Mouse (Mus musculus) MEL-GATA-1-ER (cell line): ENCODE measurements around the gene Fnip2.
A peak's percentile ranks its signal among the peaks of the same experiment; 100 is the strongest.

ENCODE experiments used
- DNase-seq: peaks from one replicate; pipeline ENCODE4 v3.0.0-alpha.2; 2012; ENCODE audit warnings: low read depth; ENCODE audit errors: extremely low read depth

The Fnip2 gene

DNA sequence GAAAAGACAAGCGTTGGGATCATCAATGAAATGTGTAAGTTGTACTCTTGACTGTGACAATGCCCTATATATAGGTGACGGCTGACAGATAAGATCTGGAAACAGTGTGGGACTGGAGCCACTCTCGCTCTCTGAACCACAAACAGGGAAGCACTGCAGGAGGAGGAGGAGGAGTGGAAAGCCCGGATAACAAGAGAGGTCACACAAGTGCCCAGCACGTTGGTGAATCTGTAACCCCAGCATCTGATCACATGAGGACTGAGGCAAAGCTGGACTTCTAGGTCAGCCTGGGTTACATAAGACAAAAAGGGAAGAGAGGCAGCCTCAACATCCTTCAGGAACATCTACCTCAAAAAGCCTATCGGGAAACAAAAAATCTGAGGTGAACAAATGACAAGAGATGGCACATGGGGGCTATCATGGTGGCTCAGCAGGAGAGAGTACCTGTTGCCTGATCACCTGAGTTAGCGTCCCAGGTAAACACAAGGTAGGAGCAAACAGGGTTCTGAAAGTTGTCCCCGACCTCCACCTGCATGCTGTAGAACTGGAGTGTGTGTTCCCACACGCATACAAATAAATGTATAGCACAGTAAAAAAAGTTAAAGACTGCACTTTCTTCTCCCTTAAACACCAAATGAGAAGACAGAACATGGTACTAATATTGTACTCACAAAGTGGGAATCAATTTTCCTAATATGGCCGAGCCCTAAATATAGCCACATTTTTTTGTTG, 2.6 kb downstream of the Fnip2 start:
- DNase-seq: no peak

DNA sequence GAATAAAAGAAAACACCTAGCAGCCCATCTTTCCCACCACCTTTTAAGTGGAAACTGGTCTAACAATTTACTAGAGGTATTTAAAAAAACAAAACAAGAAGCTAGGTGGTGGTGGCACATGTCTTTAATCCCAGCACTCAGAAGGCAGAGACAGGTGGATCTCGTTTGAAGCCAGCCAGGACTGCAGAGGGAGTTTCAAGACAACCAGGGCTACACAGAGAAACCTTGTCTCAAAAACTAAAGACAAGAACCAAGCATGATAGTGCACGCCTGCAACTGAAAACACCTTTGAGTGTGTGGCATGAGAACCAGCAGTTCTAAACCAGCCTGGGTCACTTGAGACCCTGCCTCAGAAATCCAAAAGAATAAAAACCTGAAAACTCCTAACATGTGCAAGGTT, 4.1 kb downstream of the Fnip2 start:
- DNase-seq: no peak

DNA sequence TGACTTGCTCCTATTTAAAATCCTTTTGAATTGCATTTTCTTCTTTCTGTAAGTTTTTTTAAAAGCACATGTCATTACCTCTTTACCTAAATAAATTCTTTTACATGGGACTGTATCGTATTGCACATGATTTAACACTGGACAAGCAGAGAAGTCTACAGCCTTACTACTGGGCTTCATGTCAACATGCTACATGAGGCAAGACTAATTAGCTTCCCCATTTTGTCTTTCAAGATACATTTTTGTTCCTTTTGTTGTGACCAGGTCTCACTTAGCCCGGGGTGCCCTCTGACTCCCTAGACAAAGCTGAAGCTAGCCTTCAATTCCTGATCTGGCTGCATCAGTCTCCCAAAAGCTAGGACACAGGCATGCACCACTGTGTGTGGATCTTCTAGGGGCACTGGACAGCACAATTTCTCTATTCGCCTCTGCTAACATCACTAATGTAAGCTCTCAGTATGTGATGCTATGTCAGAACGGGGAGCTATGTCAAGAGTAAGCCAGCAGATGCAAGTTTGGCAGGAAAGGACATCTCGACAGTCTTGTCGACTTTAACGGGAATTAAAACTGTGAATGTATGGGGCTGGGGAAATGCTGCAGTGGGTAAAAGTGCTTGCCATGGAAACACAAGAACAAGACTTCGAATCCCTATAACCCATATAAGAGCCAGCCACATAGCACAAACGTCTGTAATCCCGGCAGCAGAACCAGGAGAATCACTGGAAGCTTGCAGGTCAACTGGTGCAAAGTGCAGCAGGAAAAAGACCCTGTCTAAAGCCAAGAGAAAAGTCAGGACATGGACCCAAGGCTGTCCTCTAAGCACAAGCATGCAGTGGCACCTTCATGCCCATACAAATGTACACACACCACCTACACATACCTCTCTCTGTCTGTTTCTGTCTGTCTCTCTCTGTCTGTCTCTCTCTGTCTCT, 5.5 kb downstream of the Fnip2 start:
- no peak for DNase-seq

DNA sequence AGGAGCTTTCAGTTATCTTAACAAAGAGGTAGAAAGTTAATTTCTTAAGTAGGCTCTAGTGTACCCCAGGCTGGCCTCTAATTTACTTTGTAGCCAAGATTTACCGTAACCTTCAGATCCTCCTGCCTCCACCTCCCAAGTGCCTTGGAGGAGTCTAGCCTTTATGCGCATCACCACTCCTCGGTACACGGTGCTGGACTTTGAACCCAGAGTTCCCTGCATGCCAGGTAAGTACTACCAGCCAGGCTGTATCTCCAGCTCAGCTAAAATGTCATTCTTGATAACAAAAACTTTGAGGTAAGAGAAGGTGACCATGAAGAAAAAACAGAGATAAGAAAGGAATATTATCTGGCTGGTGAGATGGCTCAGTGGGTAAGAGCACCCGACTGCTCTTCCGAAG, 7.0 kb downstream of the Fnip2 start:
- DNase-seq: no peak

DNA sequence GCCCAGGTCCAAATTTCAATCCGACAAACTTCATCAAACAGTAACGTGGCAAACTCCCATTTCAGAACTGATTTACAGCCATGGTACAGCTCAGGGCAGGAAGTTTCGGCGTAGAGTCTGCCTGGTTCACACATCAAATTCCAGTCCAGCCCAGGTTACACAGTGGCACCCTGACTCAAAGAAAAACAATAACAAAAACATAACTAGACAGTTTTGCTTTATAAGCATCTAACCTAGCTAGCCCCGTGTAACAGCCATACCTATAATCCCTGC, 7.9 kb downstream of the Fnip2 start:
- no peak for DNase-seq

DNA sequence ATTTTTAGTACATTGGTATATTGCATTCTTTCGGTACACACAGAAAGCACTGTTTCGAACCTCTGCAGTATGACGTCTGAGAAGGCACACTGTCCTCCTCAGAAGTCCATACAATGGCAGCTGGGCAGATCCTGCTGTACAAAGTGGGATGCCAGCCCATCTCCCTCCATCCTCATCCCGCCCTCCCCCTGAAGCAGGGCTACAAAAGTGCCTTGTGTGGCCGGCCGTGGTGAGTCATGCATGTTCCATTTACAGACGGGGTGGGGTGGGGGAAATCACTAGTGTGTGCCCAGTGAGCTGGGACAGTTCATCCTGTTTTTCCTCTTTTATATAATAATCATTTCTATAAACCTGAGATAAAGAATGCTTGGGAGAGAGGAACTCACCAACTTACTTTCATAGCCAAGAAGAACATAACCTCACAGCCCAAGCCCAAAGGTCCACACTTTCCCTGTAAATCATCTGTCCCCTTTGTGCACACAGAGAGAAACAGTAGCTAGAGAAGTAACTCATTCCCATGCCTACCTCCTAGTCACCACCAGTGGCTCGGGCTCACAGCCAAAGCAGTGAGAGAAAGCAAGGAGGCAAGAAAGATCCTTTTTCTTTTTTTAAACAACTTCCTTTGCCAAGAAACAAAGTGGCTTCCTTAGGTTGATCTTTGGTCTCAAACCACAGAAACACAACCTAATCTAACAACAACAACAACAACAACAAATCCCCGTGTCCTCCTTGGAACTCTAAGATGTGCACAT, 8.4 kb downstream of the Fnip2 start:
- no peak for DNase-seq

DNA sequence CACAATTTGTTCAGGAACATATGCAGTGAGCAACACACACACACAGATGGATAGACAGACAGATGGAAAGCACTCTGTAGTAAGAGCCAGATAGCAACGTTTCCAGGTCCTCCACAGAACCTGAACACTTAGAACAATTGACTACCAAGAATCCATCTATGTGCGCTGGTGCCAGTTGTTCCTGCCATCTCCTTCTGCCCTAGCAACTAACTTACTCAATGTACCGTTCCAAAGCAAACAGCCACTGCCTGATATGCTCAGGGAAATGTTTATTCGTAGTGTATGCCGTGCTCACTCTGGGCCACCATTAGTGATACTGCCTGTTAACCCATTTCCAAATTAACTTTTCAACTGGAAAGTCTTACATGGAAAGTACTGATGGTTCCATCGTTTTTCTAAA, 12.5 kb downstream of the Fnip2 start:
- no peak for DNase-seq

DNA sequence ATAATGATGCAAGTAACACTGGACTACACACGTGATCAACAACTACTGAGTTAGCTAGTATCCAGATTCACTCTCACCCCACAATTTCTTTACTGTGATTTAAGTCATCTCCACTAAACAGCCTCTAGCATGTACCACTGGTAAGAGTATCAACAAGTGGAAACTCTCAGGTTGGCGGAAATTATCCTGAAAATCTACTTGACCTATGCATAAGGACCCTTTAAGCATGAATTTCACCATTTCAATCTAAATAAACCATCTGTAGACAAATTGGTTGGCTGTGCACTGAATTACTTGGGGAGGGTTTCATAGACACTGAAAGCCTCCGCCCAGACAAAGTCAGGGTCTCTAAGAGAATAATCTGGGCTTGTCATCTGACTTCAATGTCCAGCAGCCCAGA, 13.8 kb downstream of the Fnip2 start:
- no peak for DNase-seq

DNA sequence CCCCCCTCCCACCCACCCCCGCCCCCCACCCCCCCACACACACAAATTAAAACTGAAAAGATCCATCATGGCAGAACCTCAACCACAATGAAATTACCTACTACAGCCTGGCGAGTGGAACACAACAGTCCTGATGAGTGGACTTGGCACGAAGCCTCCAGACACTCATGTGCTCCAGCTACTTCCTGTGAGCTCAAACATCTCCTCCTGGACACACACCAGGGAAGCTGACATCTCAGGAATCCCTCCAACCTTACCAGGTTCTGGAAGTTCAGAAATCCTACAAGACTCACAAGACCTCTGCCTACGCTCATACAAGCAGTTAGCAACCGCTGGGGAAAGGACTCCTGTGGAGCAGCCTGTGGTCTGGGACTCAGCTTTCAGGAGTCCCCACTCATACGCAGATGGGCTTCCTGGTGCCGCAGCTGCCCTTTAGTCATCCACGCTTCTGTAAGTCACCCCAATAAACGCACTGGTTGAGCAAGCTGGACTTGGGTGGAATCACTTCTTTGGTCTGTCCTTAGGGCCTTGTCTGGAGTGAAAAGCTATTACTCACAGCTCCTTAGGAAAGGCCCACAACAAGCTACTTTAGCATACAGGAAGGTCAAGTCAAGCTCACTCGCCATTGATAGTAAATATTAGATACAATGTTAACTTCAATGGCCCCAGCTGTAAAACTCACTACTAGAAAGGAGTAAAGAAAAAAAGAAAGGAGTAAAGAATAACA, 15.6 kb downstream of the Fnip2 start:
- DNase-seq: no peak

DNA sequence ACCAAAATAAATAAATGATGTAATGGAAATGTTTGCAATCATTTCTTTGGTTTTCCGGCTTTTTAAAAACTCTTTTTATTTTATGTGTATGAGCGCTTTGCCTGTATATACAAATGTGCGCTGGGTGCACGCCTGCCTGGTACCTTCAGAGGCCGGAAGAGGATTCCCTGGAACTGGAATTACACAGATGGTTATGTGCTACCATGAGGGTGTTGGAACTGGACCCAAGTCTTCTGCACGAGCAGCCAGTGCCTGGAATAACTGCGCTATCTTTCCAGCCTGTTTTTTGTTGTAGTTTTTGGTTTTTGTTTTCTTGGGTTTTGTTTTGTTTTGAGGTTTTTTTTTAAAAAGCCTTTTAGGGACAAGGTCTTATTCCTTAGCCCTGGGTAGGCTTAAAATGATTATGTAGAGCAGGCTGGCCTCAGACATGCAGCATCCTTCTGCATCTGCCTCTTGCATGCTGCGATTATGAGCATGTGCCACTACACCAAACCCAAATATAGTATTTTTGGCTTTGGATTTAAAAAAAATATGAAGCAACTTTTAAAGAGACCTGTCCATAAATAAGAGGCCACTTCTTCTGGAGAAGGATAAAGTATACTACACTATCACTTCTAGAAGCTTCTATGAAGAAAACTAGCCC, 17.7 kb downstream of the Fnip2 start:
- DNase-seq: no peak

DNA sequence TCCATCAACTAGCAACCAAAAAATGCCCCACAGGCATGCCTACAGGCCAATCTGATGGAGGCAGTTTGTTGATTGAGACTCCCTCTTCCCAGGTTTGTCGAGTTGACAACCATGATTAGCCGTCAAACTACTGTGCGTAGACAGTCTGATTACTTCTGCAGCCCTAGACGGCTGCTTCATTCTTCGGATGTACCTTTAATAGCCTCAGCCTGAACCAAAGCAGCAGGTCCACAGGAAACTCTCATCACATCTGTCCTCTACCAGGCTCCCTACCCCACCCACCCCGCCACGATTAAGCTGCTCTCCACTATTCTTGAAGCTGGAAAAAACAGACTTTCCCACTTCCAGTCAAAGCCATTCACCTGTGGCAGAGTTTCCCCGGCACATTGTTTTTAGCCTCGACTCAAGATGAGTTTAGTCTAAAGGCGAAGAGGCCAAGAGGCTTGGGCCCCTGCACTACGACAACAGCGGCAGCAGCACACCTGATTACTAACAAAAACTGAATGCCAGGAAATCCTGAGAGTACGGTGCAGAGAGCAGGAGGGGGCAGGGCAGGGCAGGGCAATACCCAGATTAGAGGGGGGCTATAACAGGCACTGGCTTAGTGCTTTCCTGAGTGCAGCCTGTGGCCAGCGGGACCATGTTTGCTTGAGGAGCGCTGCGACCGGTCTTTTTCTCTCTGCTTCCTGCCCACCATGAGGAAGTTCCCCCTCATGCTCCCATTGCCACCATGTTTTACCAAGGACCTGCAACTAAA, 18.7 kb downstream of the Fnip2 start:
- no peak for DNase-seq

DNA sequence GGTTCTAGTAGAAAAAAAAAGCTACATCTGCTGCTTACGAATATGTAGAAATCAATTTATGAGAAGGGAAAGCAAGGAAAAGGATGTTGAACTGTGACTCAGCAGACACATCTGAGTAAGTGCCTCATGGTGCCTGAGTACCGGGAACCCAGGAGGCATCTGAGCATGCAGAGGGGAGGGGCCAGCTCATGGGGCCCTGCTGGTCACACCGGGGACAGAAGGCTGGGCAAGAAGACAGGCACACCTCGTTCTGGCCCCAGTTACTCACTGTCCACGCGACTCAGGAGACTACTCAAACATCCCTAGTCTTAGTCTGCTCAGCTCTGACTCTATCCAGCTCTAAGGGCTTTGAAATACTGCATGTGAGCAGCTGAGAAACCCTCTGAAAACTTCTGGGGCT, 25.0 kb downstream of the Fnip2 start:
- no peak for DNase-seq

DNA sequence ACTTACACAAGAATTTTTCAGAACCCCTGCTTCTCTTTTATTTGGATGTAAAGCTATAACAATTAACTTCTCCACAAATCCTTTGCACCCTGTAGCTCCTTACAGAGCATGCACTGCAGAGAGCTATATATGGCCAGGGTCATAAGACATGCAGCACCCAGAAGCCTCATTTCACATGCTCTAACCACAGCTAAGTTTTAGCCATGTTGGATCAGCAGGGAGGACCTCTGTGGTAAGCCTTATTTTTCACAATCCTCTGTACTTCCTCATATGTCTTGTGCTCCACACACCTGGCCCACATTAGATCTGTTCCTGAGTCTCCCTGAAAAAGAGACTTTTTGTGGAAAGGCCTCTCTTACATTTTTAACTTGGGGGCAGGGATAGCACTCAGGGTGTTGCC, 27.9 kb downstream of the Fnip2 start:
- peak; percentile 23 for DNase-seq

DNA sequence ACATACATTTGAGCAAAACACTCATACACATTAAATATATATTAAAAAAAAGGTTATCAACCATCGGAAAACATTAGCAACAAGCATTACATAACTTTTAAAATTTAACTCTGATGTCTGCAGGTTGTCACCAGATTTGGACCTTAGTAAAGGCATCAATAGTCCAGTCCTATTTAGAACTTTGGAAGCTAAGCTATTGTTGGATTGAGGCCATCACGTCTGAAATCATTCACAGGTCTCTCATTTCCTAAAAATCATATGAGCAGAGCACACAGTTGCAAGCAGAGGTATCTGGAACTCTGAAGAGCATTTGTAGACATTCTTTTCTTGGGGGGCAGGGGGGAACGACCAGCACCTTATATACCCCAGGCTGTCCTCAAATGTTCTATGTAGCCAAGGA, 28.5 kb downstream of the Fnip2 start:
- DNase-seq: no peak

DNA sequence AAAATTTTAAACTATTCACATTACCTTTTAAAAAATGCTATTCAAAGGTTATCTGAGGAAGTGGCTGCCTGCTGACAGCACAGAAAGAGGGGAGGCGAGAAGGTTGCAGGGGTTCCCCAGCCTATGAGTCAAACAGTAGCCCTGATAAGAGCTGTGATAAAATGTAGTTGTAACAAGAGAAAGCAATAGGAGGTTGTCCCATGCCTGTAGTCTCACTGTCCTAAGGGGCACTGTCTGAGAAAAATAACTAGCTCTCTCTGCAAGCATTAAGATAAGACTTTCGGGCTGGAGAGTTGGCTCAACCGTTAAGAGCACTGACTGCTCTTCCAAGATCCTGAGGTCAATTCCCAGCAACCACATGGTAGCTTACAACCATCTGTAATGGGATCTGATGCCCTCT, 29.3 kb downstream of the Fnip2 start:
- DNase-seq: peak; percentile 83

DNA sequence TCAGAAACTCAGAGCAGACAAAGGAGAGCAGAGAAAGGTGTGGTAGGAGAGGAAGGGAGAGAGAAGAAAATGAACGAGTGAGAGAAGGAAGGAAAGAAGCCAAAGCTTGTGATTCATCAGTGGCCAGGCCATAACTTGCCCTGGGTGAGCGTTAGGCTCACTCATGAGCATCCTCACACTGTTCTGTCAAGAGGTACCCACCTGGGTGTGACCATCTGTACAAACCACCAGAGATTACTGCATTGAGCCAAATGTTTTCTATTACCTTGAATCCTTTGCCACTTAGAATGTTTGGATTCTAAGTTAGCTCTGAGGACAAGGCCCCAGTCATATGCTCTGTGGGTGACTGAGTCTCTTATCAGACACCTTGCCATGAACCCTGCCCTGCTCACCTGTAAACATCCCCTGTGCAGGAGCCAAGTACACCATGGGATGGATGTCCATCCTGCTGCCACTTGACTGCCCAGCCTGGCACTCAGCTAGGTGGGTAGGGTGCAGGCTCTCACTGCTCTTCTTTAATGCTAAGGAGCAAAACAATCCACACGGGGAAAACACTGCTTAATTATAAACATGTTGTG, 29.9 kb downstream of the Fnip2 start:
- DNase-seq: no peak

DNA sequence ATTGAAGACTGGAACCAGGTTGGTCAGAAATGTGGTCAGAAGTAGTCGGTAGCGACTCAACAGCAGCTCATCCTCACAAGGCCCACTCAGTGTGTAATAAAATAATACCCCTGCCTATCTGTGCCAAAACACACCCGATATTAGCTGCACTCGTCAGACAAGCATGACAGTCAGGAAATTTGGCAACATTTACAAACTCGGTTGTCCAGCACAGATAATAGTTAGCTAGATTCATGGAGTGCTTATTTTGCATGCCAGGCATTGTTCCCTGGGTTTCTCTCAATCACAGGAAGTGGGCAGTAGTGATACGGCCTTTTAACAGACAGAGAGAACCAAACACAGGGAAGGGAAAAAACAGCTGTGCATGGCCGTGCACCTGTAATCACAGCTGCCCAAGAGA, 30.6 kb downstream of the Fnip2 start:
- DNase-seq: peak; percentile 62

DNA sequence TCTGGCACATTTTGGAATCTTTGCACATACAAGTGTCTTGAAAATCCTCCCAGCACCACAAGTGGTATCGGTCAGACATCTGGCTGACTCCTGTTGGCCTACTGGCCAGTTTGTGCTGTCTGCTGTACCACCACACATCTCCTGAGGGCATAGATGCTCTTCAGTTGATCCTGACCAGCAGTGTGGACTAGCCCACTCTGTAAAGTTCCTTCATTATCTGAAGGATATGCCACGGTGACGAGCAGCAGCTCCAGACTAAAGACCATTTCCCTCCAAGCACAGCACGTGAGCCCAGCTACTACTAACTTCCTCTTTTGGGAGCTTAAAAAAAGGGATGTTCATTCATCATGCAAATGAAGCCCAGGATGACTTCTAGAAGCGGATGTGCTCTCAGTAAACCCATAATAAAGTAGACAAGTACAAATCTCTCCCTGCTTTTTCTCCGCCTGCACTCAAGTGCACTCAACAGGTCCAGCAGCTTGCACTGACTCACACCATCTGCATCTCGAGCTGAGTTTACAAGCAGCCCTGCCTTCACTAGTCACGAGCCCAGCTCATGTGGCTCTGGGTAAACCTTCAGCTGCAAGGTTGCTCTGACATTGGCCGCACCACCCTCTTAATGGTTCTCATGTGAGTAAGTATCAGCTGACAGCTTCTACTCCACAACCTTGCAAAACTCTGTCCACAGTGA, 35.9 kb downstream of the Fnip2 start:
- peak; percentile 96 for DNase-seq

DNA sequence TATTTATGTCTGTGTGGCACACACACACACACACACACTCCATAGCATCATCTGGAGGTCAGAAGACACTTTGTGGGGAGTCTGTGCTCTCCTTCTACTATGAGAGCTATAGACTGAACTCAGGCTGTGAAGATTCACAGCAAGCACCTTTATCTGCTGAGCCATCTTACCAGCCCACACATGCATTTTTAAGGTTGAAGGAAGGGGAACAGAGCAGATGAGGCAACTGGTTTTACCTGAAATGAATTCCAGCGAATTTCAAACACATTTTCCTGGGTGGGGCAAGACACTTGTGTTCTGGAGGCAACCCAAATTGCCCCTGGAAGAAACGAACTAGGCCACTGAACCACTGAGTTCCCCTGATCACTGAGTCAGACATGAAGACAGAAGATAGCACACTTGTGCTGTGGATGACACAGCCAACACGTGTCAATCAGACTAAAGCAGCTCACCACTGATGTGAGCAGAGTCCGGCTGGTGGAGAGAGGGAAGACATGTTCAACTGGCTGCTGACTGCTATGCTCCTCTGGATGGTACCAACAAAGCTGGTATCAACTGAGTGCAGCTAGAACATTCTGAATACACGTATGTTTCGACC, 38.0 kb downstream of the Fnip2 start:
- DNase-seq: no peak
